Mouse (Mus musculus): ENCODE measurements around the gene Fam160a2. TPM values are rescaled to one million over a fixed set of nuclear protein-coding genes. Genes with fewer than 3 reads are reported as not detected.

Fam160a2 gene
- polyA plus RNA-seq, 1 experiment: 50.2 TPM

- no peak overlapping the region for H3K27ac ChIP-seq (ENCODE audit: insufficient read depth, low read length)
- no peak overlapping the region for H3K4me3 ChIP-seq (ENCODE audit: insufficient read depth, low read length)
- H3K4me1 ChIP-seq (ENCODE audit: control insufficient read depth, insufficient read depth, low read length): peaks cover 2% of the 10 kb centered on the region; the same call in 1 of the 2 replicates
- no peak for TF ChIP-seq POLR2A (IDR thresholded peaks at IDR 0.05; ENCODE audit: extremely low read depth, insufficient read depth, low read length)
- TF ChIP-seq CTCF (IDR thresholded peaks at IDR 0.05; ENCODE audit: extremely low read depth, insufficient read depth, low read length): no peak
Observed at GRCm38 (mm10) chr7:105396126-105396525, 3.7 kb downstream of the Fam160a2 start.

GRCm38 (mm10) chr7:105395131-105395820 is 4.6 kb downstream of the Fam160a2 start:
- H3K27ac ChIP-seq (ENCODE audit: insufficient read depth, low read length): no peak overlapping the region

GRCm38 (mm10) chr7:105394606-105395005 is 5.2 kb downstream of the Fam160a2 start:
- H3K27ac ChIP-seq (ENCODE audit: insufficient read depth, low read length): no peak overlapping the region
- H3K4me3 ChIP-seq (ENCODE audit: insufficient read depth, low read length): no peak overlapping the region
- no peak for TF ChIP-seq CTCF (IDR thresholded peaks at IDR 0.05; ENCODE audit: extremely low read depth, insufficient read depth, low read length)
- no peak for TF ChIP-seq POLR2A (IDR thresholded peaks at IDR 0.05; ENCODE audit: extremely low read depth, insufficient read depth, low read length)
- peaks cover 2% of the 10 kb centered on the region; the same call in 1 of the 2 replicates for H3K4me1 ChIP-seq (ENCODE audit: control insufficient read depth, insufficient read depth, low read length)

More at GRCm38 (mm10) chr7:105395131-105395820, 4.6 kb downstream of the Fam160a2 start:
- TF ChIP-seq POLR2A (IDR thresholded peaks at IDR 0.05; ENCODE audit: extremely low read depth, insufficient read depth, low read length) (no peak), CTCF (IDR thresholded peaks at IDR 0.05; ENCODE audit: extremely low read depth, insufficient read depth, low read length) (no peak)
- Histone ChIP-seq H3K4me3 (ENCODE audit: insufficient read depth, low read length) (no peak overlapping the region), H3K4me1 (ENCODE audit: control insufficient read depth, insufficient read depth, low read length) (peaks cover 2% of the 10 kb centered on the region; the same call in 1 of the 2 replicates)

GRCm38 (mm10) chr7:105390236-105390635 is 9.6 kb downstream of the Fam160a2 start:
- H3K4me1 ChIP-seq (ENCODE audit: control insufficient read depth, insufficient read depth, low read length): no peaks in the 10 kb centered on the region
- TF ChIP-seq CTCF (IDR thresholded peaks at IDR 0.05; ENCODE audit: extremely low read depth, insufficient read depth, low read length) (no peak), POLR2A (IDR thresholded peaks at IDR 0.05; ENCODE audit: extremely low read depth, insufficient read depth, low read length) (no peak)
- H3K27ac ChIP-seq (ENCODE audit: insufficient read depth, low read length): no peak overlapping the region
- H3K4me3 ChIP-seq (ENCODE audit: insufficient read depth, low read length): no peak overlapping the region

- TF ChIP-seq POLR2A (IDR thresholded peaks at IDR 0.05; ENCODE audit: extremely low read depth, insufficient read depth, low read length) (no peak), CTCF (IDR thresholded peaks at IDR 0.05; ENCODE audit: extremely low read depth, insufficient read depth, low read length) (no peak)
- Histone ChIP-seq H3K4me3 (ENCODE audit: insufficient read depth, low read length) (no peak overlapping the region), H3K4me1 (ENCODE audit: control insufficient read depth, insufficient read depth, low read length) (no peaks in the 10 kb centered on the region), H3K27ac (ENCODE audit: insufficient read depth, low read length) (no peak overlapping the region)
Observed at GRCm38 (mm10) chr7:105387696-105388095, 12.2 kb downstream of the Fam160a2 start.

GRCm38 (mm10) chr7:105380329-105380728 is 19.5 kb downstream of the Fam160a2 start:
- Histone ChIP-seq H3K4me1 (ENCODE audit: control insufficient read depth, insufficient read depth, low read length) (no peaks in the 10 kb centered on the region), H3K27ac (ENCODE audit: insufficient read depth, low read length) (no peak overlapping the region), H3K4me3 (ENCODE audit: insufficient read depth, low read length) (no peak overlapping the region)
- TF ChIP-seq CTCF (IDR thresholded peaks at IDR 0.05; ENCODE audit: extremely low read depth, insufficient read depth, low read length) (no peak), POLR2A (IDR thresholded peaks at IDR 0.05; ENCODE audit: extremely low read depth, insufficient read depth, low read length) (no peak)

GRCm38 (mm10) chr7:105374866-105375265 is 25.0 kb downstream of the Fam160a2 start, which contains the start of gene Gm5901:
Gene Gm5901, plus strand, starts transcription at chr7:105375038.
- no peaks in the 10 kb centered on the region for H3K4me1 ChIP-seq (ENCODE audit: control insufficient read depth, insufficient read depth, low read length)
- TF ChIP-seq CTCF (IDR thresholded peaks at IDR 0.05; ENCODE audit: extremely low read depth, insufficient read depth, low read length): no peak
- TF ChIP-seq POLR2A (IDR thresholded peaks at IDR 0.05; ENCODE audit: extremely low read depth, insufficient read depth, low read length): no peak
- no peak within 1 kb of the TSS for H3K4me3 ChIP-seq (ENCODE audit: insufficient read depth, low read length)
- no peak within 1 kb of the TSS for H3K27ac ChIP-seq (ENCODE audit: insufficient read depth, low read length)

GRCm38 (mm10) chr7:105373976-105374375 is 25.9 kb downstream of the Fam160a2 start:
- H3K27ac ChIP-seq (ENCODE audit: insufficient read depth, low read length): no peak overlapping the region
- TF ChIP-seq POLR2A (IDR thresholded peaks at IDR 0.05; ENCODE audit: extremely low read depth, insufficient read depth, low read length) (no peak), CTCF (IDR thresholded peaks at IDR 0.05; ENCODE audit: extremely low read depth, insufficient read depth, low read length) (no peak)

GRCm38 (mm10) chr7:105373509-105373908 is 26.3 kb downstream of the Fam160a2 start:
- no peaks in the 10 kb centered on the region for H3K4me1 ChIP-seq (ENCODE audit: control insufficient read depth, insufficient read depth, low read length)
- no peak for TF ChIP-seq CTCF (IDR thresholded peaks at IDR 0.05; ENCODE audit: extremely low read depth, insufficient read depth, low read length)
- no peak for TF ChIP-seq POLR2A (IDR thresholded peaks at IDR 0.05; ENCODE audit: extremely low read depth, insufficient read depth, low read length)
- H3K27ac ChIP-seq (ENCODE audit: insufficient read depth, low read length): no peak overlapping the region
- H3K4me3 ChIP-seq (ENCODE audit: insufficient read depth, low read length): no peak overlapping the region

More at GRCm38 (mm10) chr7:105373976-105374375, 25.9 kb downstream of the Fam160a2 start:
- Histone ChIP-seq H3K4me3 (ENCODE audit: insufficient read depth, low read length) (no peak overlapping the region), H3K4me1 (ENCODE audit: control insufficient read depth, insufficient read depth, low read length) (no peaks in the 10 kb centered on the region)

GRCm38 (mm10) chr7:105372912-105373311 is 26.9 kb downstream of the Fam160a2 start:
- TF ChIP-seq POLR2A (IDR thresholded peaks at IDR 0.05; ENCODE audit: extremely low read depth, insufficient read depth, low read length) (no peak), CTCF (IDR thresholded peaks at IDR 0.05; ENCODE audit: extremely low read depth, insufficient read depth, low read length) (no peak)
- no peak overlapping the region for H3K4me3 ChIP-seq (ENCODE audit: insufficient read depth, low read length)
- no peaks in the 10 kb centered on the region for H3K4me1 ChIP-seq (ENCODE audit: control insufficient read depth, insufficient read depth, low read length)
- no peak overlapping the region for H3K27ac ChIP-seq (ENCODE audit: insufficient read depth, low read length)
